Mouse (Mus musculus): ENCODE data around the gene Tmem263. TPM values are rescaled to one million over a fixed set of nuclear protein-coding genes. Genes with fewer than 3 reads are reported as not detected.

The Tmem263 gene
- polyA plus RNA-seq (2012; rRNA removed): 14.7 and 18.1 TPM in 2 replicates

GRCm38 (mm10) chr10:85102247-85103084, at the start of gene Tmem263, which contains the start of gene Fhl4:
TSS of gene Tmem263 (plus strand) at chr10:85102627.
TSS of gene Fhl4 (minus strand) at chr10:85102495.

DNA sequence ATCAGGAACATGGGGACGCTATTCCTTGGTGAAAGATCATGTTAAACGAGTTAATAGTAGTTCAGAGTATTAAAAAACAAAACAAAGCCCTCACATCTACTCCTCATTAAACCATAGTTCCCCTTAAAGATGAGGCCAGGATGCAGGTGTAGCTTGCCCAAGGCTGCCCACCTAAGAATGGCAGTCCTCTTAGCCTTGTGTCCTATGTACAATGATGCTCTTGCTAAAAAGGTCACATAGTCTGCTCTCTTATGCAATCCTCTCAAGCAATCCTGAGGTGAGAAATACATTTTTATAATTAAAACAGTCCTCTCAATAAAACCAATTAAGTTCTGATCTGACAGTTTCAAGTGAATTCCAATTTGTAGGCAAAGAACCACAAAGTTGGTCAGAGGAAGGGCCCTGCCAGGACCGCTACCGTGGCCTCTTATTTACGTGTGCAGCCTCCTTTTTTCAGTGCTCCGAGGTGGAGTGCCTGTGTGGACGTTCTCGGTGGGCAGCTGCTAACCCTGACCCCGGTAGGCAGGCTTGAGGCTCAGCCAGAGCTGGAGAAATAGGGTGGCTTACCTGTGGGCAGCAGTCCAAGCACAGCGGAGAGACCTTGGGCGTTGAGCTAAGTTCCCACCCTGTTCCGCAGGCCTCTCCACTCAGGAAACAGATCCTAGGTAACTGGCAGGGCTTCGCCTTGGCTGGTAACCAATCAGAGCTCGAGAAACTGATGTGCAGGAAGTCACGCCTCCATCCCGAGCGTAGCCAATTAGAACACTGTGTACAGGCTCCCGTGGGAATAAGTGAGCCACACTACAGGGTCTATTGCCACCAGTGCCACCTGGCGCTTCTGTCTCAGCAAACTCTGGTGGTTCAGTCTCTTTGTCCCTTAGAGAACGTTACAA, 25.2 kb downstream of the Tmem263 start, which contains the start of gene Mterf2:
Gene Mterf2 (minus strand): TSS at position 633 of the 893 bp plus-strand sequence.

Other genes starting within 250 kb of the Tmem263 start
- 41.9 and 44.7 TPM in 2 replicates for gene Ric8b, start 185.0 kb upstream of the Tmem263 start, polyA plus RNA-seq (2012; rRNA removed)
- gene Fhl4, start 132 bp upstream of the Tmem263 start, polyA plus RNA-seq (2012; rRNA removed): 1.2 and 1.4 TPM in 2 replicates
- 28.1 and 29.6 TPM in 2 replicates for gene Mterf2, start 25.4 kb downstream of the Tmem263 start, polyA plus RNA-seq (2012; rRNA removed)
- gene Cry1, start 82.4 kb downstream of the Tmem263 start, polyA plus RNA-seq (2012; rRNA removed): 18.3 and 18.8 TPM in 2 replicates